20 mouse cellular contexts compared by ENCODE assay signal in genomic region chr4:152161601-152162000, GRCm38 (mm10). TPM values are rescaled to one million over a fixed set of nuclear protein-coding genes. Genes with fewer than 3 reads are reported as not detected.
"Had no signal": no experiment of that assay in that cellular context is flagged by ENCODE, and none has a peak within 500 bp of the region (broad histone marks: within the 10 kb centered on the region; RNA-seq: fewer than 3 reads in every experiment).

No protein-coding gene starts in this region.

- H3K4me3 ChIP-seq: hindbrain, embryonic 13.5 days; left cerebral cortex, adult 2 months; limb, embryonic 10.5 days; midbrain, embryonic 10.5 days; myocyte; neural tube, embryonic 15.5 days had no signal

- H3K9me3 ChIP-seq: hindbrain, embryonic 13.5 days; limb, embryonic 10.5 days; midbrain, embryonic 10.5 days; neural tube, embryonic 15.5 days had no signal

- DNase-seq: lung, adult 2 months; lung, postnatal 4 days; midbrain, embryonic 14.5 days; right cerebral cortex, adult 18-20 months; right cerebral cortex, postnatal 25 days; spleen, adult 18-20 months; thymus, adult 18-20 months; thymus, postnatal 14 days had no signal

- H3K36me3 ChIP-seq: hindbrain, embryonic 13.5 days; limb, embryonic 10.5 days; midbrain, embryonic 10.5 days; neural tube, embryonic 15.5 days had no signal

- H3K27ac ChIP-seq: hindbrain, embryonic 13.5 days; left cerebral cortex, adult 2 months; limb, embryonic 10.5 days; liver, embryonic 14.5 days; midbrain, embryonic 10.5 days; neural tube, embryonic 15.5 days had no signal

- ATAC-seq: lung, postnatal 0 days had no signal

- H3K4me2 ChIP-seq: hindbrain, embryonic 13.5 days; neural tube, embryonic 15.5 days had no signal

- H3K9ac ChIP-seq: hindbrain, embryonic 13.5 days; liver, embryonic 14.5 days; neural tube, embryonic 15.5 days had no signal

RNA-seq across cellular contexts. Expression of gene Hes2, which starts 2.9 kb away (rescaled TPM):
- total RNA-seq: layer of hippocampus, adult 8-10 months; layer of hippocampus, postnatal 25 days; left cerebral cortex, adult 2 months; left cerebral cortex, postnatal 14 days; megakaryocyte, adult 5-6 weeks had no signal
- polyA plus RNA-seq: limb, embryonic 10.5 days; midbrain, embryonic 14.5 days; myocyte; neural tube, embryonic 15.5 days had no signal

RNA-seq across cellular contexts. Expression of gene Espn, which starts 9.4 kb away (rescaled TPM):
- polyA plus RNA-seq: midbrain, embryonic 14.5 days had no signal
